Mouse (Mus musculus) heart, postnatal 0 days (tissue): ENCODE data around the gene 5730596B20Rik. TPM values are rescaled to one million over a fixed set of nuclear protein-coding genes. Genes with fewer than 3 reads are reported as not detected.

ENCODE experiments used
- ATAC-seq: fragments of 200-750 bp; cut with Nextera tagmentation; 2 replicates; pipeline ENCODE4 v1.8.0; 2017; ENCODE audit warnings: low read depth, moderate number of reproducible peaks, moderate library complexity; ENCODE audit not compliant: insufficient read depth
- DNase-seq: peaks from one replicate; pipeline ENCODE4 v3.0.0-alpha.2; 2016; ENCODE audit warnings: low spot score
- H3K27ac ChIP-seq: fragments of 300-500 bp; sonication (generic); 2 replicates; pipeline ENCODE4 v1.5.1; 2014; ENCODE audit warnings: low read depth, mild to moderate bottlenecking
- H3K27me3 ChIP-seq: fragments of 300-500 bp; sonication (generic); 2 replicates; pipeline ENCODE4 v1.6.1; 2014; ENCODE audit warnings: low read length, mixed read lengths; ENCODE audit not compliant: control insufficient read depth, insufficient read depth
- H3K36me3 ChIP-seq: fragments of 300-500 bp; sonication (generic); replicated peaks from 2 replicates; pipeline ENCODE4 v1.6.1; 2014; ENCODE audit warnings: low read length, mixed read lengths; ENCODE audit not compliant: control insufficient read depth, insufficient read depth
- H3K4me1 ChIP-seq: fragments of 300-500 bp; sonication (generic); 2 replicates; pipeline ENCODE4 v1.6.1; 2014; ENCODE audit warnings: antibody characterized with exemption; ENCODE audit not compliant: control insufficient read depth, insufficient read depth
- H3K4me2 ChIP-seq: fragments of 300-500 bp; sonication (generic); 2 replicates; pipeline ENCODE4 v1.6.1; 2014; ENCODE audit warnings: low read depth, mild to moderate bottlenecking, low read length, moderate library complexity
- H3K4me3 ChIP-seq: fragments of 300-500 bp; sonication (generic); 2 replicates; pipeline ENCODE4 v1.5.1; 2014; ENCODE audit warnings: low read depth, low read length
- H3K9ac ChIP-seq: fragments of 300-500 bp; sonication (generic); replicated peaks from 2 replicates; pipeline ENCODE4 v1.6.1; 2014; ENCODE audit warnings: low read depth, low read length, mixed read lengths
- H3K9me3 ChIP-seq: fragments of 300-500 bp; sonication (generic); replicated peaks from 2 replicates; pipeline ENCODE4 v1.6.1; 2016; ENCODE audit warnings: low read length; ENCODE audit not compliant: control insufficient read depth
- CTCF ChIP-seq: IDR thresholded peaks from 2 replicates; pipeline ENCODE4 v1.5.1; 2016; ENCODE audit warnings: antibody characterized with exemption, control low read depth, low read depth
- EP300 ChIP-seq: IDR thresholded peaks from 2 replicates; pipeline ENCODE4 v1.6.1; 2016; ENCODE audit warnings: antibody characterized with exemption, low read depth
- WGBS: fragments of 180-500 bp; shearing (Covaris S2); extraction: QIAGEN DNeasy Blood & Tissue Kit; methylation state at CpG from one replicate; pipeline ENCODE4 v1.1.7; 2014; 5-methylcytosine and 5-hydroxymethylcytosine counted together
- polyA plus RNA-seq: library from polyadenylated mRNA; unstranded; fragments of >200 nt; fragmentation: Nextera tagmentation; extraction: Ambion mirVana; gene quantifications from 2 replicates; pipeline ENCODE4 v1.2.1, GENCODE M21; 2015
- total RNA-seq: library from RNA; depleted of rRNA; stranded (reverse); fragments of >200 nt; gene quantifications from 2 replicates; pipeline ENCODE4 v1.2.3, GENCODE M21; 2014; ENCODE audit warnings: low replicate concordance

Gene 5730596B20Rik
- total and polyA plus RNA-seq, 2 experiments from 2014 or later = 0.03 to 0.84 TPM

DNA sequence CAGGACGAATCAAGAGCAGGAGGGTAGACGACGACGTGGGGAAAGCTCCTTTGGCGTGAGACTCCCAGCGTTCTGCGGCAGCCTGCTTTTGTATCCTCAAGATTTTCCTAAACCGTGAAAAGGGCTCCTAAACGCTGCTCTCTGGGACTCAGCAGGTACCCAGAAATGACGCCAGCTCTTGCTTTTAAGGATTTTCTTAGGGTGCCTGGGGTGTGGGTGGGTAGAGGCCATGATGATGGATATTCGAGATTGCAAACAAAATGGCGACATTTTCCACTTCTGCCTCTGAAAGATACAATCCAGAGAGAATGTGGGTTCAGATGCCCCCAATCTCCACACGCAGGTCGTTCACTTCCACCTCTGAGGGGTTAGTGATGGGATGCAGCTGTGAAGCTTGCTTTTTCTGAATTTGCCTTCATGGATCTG lies 9.5 kb upstream of the 5730596B20Rik start:
- H3K36me3 ChIP-seq = no peaks in the 10 kb centered on the region
- H3K9ac ChIP-seq = no peak overlapping the region
- DNase-seq (no peak), ATAC-seq (no peak)
- no peak overlapping the region for H3K4me3 ChIP-seq
- no peak overlapping the region; the same call in 1 of the 2 replicates for H3K4me2 ChIP-seq
- H3K27ac ChIP-seq = no peak overlapping the region
- TF ChIP-seq EP300 (no peak), CTCF (no peak)
- H3K4me1 ChIP-seq = 0 out of 2 replicates have a peak, but pooled peaks cover 3% of the 10 kb centered on the region
- peaks cover 99% of the 10 kb centered on the region for H3K27me3 ChIP-seq
- H3K9me3 ChIP-seq = no peaks in the 10 kb centered on the region
- WGBS = 17% methylated on average over 14 of the region's 14 CpGs

DNA sequence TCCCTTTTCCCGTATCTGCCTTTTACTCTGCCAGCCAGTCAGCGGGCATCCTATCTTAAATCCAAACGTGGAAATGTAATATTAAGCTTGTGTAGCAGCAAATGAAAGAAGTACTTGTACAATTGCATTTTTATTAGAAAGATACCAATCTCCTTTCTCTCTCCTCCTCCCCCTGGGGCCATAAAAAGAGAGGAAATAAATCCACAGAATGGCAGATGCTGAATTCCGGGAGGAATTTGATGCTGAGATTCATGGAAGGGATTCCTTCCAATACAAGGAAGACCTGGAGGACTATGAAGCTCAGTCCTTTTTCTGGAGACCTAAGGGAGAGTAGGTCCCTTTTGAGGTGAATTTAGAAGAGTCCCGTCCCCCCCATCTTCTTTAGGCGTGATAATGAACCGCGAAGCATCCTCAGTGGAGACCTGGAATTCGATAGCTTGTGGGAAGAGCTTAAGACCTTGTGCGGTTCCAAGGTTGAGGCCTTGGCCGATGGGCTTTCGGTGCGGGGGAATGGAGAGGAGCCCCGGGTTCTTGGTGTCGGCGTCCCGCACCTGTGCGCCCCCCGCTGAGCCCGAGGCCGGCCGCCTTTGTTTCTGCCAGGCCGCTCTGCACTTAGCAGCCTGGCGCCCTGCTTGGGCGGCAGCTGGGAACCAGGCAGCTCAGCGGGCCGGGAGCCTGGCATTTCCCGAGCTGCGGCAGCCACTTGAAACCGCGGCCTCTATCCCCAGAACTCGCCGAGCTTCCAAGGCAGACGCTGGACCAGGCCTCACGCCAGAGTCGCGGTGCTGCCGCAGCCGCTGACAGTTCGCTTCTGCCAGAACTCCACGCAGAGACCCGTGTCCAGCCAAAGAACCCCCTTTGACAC lies 8.9 kb upstream of the 5730596B20Rik start:
- WGBS = 9% methylated on average over 41 of the region's 42 CpGs
- DNase-seq (no peak), ATAC-seq (no peak)
- H3K36me3 ChIP-seq = no peaks in the 10 kb centered on the region
- no peak overlapping the region for H3K27ac ChIP-seq
- H3K9me3 ChIP-seq = no peaks in the 10 kb centered on the region
- no peak for TF ChIP-seq EP300
- no peak for TF ChIP-seq CTCF
- no peak overlapping the region for H3K9ac ChIP-seq
- 0 out of 2 replicates have a peak overlapping the region, but pooled peaks have one; percentile 11 for H3K4me2 ChIP-seq
- H3K4me3 ChIP-seq = no peak overlapping the region
- peaks cover 99% of the 10 kb centered on the region for H3K27me3 ChIP-seq
- H3K4me1 ChIP-seq = 0 out of 2 replicates have a peak, but pooled peaks cover 3% of the 10 kb centered on the region

DNA sequence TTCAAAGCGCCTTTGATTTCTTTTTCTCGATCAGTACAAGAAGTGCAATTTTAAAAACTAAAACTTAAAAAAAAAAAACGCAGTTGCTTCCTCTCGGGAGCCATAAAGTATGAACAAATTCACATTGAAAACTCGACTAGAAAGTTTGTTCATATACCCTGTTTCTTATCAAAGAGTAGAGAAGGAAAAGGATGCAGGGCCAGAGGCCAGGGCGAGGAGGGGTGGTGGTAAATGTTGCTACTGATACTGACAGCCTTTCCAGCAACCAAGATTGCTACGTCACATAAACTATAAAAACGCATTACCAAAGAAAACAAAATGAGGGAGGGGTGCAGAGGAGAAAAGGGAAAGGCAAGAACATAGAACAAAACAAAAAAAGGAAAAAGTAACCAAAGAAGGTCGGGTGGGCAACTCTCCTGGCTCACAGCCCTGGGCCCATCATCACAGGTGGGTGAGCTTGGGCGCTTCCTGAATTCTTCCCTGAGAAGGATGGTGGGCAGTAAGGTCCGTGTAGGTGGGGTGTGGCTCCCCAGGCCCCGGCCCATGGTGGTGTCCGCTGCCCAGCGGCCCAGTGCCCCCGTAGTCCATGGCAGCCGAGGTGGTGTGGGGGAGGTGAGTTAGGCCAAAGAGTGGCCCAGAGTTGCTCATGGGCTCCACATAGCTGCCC lies 7.7 kb upstream of the 5730596B20Rik start:
- H3K4me3 ChIP-seq = no peak overlapping the region
- H3K4me1 ChIP-seq = 0 out of 2 replicates have a peak, but pooled peaks cover 3% of the 10 kb centered on the region
- H3K4me2 ChIP-seq = 0 out of 2 replicates have a peak overlapping the region, but pooled peaks have one; percentile 17
- 14% methylated on average over 16 of the region's 16 CpGs for WGBS
- H3K27me3 ChIP-seq = peaks cover 99% of the 10 kb centered on the region
- DNase-seq = no peak
- TF ChIP-seq EP300 (no peak), CTCF (no peak)
- H3K36me3 ChIP-seq = no peaks in the 10 kb centered on the region
- no peak for ATAC-seq
- H3K9me3 ChIP-seq = no peaks in the 10 kb centered on the region
- no peak overlapping the region for H3K27ac ChIP-seq
- H3K9ac ChIP-seq = no peak overlapping the region

GRCm38 (mm10) chr6:52170166-52170897 lies 7.0 kb upstream of the 5730596B20Rik start:
- 5% methylated on average over 39 of the region's 40 CpGs for WGBS
- no peak for TF ChIP-seq EP300
- TF ChIP-seq CTCF = no peak
- Histone ChIP-seq H3K9me3 (no peaks in the 10 kb centered on the region), H3K27ac (peak overlapping the region; percentile 46), H3K4me2 (peak overlapping the region; percentile 17; the same call in 1 of the 2 replicates), H3K36me3 (no peaks in the 10 kb centered on the region), H3K4me1 (0 out of 2 replicates have a peak, but pooled peaks cover 3% of the 10 kb centered on the region), H3K27me3 (peaks cover 99% of the 10 kb centered on the region), H3K4me3 (no peak overlapping the region), H3K9ac (no peak overlapping the region)
- ATAC-seq = peak; percentile 33; the same call in 1 of the 2 replicates
- no peak for DNase-seq

- 8% methylated on average over 5 of the region's 5 CpGs for WGBS
- DNase-seq (no peak), ATAC-seq (0 out of 2 replicates have a peak, but pooled peaks have one; percentile 8)
- H3K4me1 ChIP-seq = 0 out of 2 replicates have a peak, but pooled peaks cover 3% of the 10 kb centered on the region
- no peak for TF ChIP-seq EP300
- TF ChIP-seq CTCF = no peak
- no peaks in the 10 kb centered on the region for H3K9me3 ChIP-seq
- no peak overlapping the region for H3K4me3 ChIP-seq
- peak overlapping the region; percentile 46 for H3K27ac ChIP-seq
- H3K4me2 ChIP-seq = 0 out of 2 replicates have a peak overlapping the region, but pooled peaks have one; percentile 17
- H3K9ac ChIP-seq = no peak overlapping the region
- peaks cover 99% of the 10 kb centered on the region for H3K27me3 ChIP-seq
- no peaks in the 10 kb centered on the region for H3K36me3 ChIP-seq
These were observed 6.4 kb upstream of the 5730596B20Rik start for GRCm38 (mm10) chr6:52170898-52171223.
